Mouse (Mus musculus): ENCODE results near the gene Hif3a.

Gene Hif3a

GRCm38 (mm10) chr7:17056081-17056581 lies 6.1 kb downstream of the Hif3a start:
- peak; percentile 86 to 91 for DNase-seq

GRCm38 (mm10) chr7:17055287-17055946 lies 6.8 kb downstream of the Hif3a start:
- no peak for DNase-seq

GRCm38 (mm10) chr7:17054325-17054989 lies 7.8 kb downstream of the Hif3a start:
- no peak for DNase-seq

- peak; percentile 77 for DNase-seq
These were observed 11.2 kb downstream of the Hif3a start for GRCm38 (mm10) chr7:17050933-17051594.

- DNase-seq: no peak
These were observed 11.7 kb downstream of the Hif3a start for GRCm38 (mm10) chr7:17050491-17050890.

GRCm38 (mm10) chr7:17048431-17049190 lies 13.6 kb downstream of the Hif3a start:
- no peak for DNase-seq

GRCm38 (mm10) chr7:17047041-17047682 lies 15.1 kb downstream of the Hif3a start:
- no peak for DNase-seq

- no peak for DNase-seq
These were observed 16.5 kb downstream of the Hif3a start for GRCm38 (mm10) chr7:17045743-17046142.

GRCm38 (mm10) chr7:17039373-17039772 lies 22.9 kb downstream of the Hif3a start:
- DNase-seq: no peak

GRCm38 (mm10) chr7:17038018-17038695 lies 24.1 kb downstream of the Hif3a start:
- no peak for DNase-seq

- no peak for DNase-seq
These were observed 32.0 kb downstream of the Hif3a start for GRCm38 (mm10) chr7:17030239-17030638.

- DNase-seq: no peak
These were observed 33.3 kb downstream of the Hif3a start for GRCm38 (mm10) chr7:17028923-17029322.

GRCm38 (mm10) chr7:17027588-17028343 lies 34.5 kb downstream of the Hif3a start, which contains the start of gene Ppp5c:
TSS of gene Ppp5c (minus strand) at chr7:17027924.
- peak; percentile 87 to 89 for DNase-seq

GRCm38 (mm10) chr7:17026710-17027587 lies 35.3 kb downstream of the Hif3a start:
- peak; percentile 76 to 80 for DNase-seq

GRCm38 (mm10) chr7:17025896-17026622 lies 36.2 kb downstream of the Hif3a start:
- peak in 1 of 2 experiments; percentile 11 for DNase-seq

GRCm38 (mm10) chr7:17025505-17025894 lies 36.7 kb downstream of the Hif3a start:
- peak in 1 of 2 experiments; percentile 15 for DNase-seq

- peak in 1 of 2 experiments; percentile 18 for DNase-seq
These were observed 37.3 kb downstream of the Hif3a start for GRCm38 (mm10) chr7:17024814-17025504.

- DNase-seq: peak; percentile 40 to 58
These were observed 38.1 kb downstream of the Hif3a start for GRCm38 (mm10) chr7:17024141-17024540.
